Mouse (Mus musculus) embryonic facial prominence, embryonic 15.5 days (tissue): ENCODE measurements around the gene Inpp5a. TPM values are rescaled to one million over a fixed set of nuclear protein-coding genes. Genes with fewer than 3 reads are reported as not detected.

Experiments used
- ATAC-seq: fragments of 200-750 bp; cut with Nextera tagmentation; 2 replicates; pipeline ENCODE4 v1.8.0; 2017; ENCODE audit warnings: low read depth, moderate TSS enrichment; ENCODE audit not compliant: insufficient number of reproducible peaks, low FRiP score, low TSS enrichment
- H3K27ac ChIP-seq: fragments of 300-500 bp; sonication (generic); replicated peaks from 2 replicates; pipeline ENCODE4 v1.5.1; 2015; ENCODE audit warnings: mild to moderate bottlenecking, inconsistent platforms
- H3K27me3 ChIP-seq: fragments of 300-500 bp; sonication (generic); 2 replicates; pipeline ENCODE4 v1.6.1; 2015; ENCODE audit warnings: inconsistent platforms
- H3K36me3 ChIP-seq: fragments of 300-500 bp; sonication (generic); 2 replicates; pipeline ENCODE4 v1.6.1; 2015; ENCODE audit warnings: mild to moderate bottlenecking, inconsistent platforms
- H3K4me1 ChIP-seq: fragments of 300-500 bp; sonication (generic); 2 replicates; pipeline ENCODE4 v1.6.1; 2015; ENCODE audit warnings: inconsistent platforms
- H3K4me2 ChIP-seq: fragments of 300-500 bp; sonication (generic); replicated peaks from 2 replicates; pipeline ENCODE4 v1.6.1; 2015; ENCODE audit warnings: mild to moderate bottlenecking, inconsistent platforms
- H3K4me3 ChIP-seq: fragments of 300-500 bp; sonication (generic); replicated peaks from 2 replicates; pipeline ENCODE4 v1.5.1; 2015; ENCODE audit warnings: mild to moderate bottlenecking, inconsistent platforms
- H3K9ac ChIP-seq: fragments of 300-500 bp; sonication (generic); 2 replicates; pipeline ENCODE4 v1.6.1; 2015; ENCODE audit warnings: inconsistent platforms
- H3K9me3 ChIP-seq: fragments of 300-500 bp; sonication (generic); replicated peaks from 2 replicates; pipeline ENCODE4 v1.6.1; 2016; ENCODE audit warnings: inconsistent platforms
- WGBS: fragments of 180-500 bp; shearing (Covaris S2); methylation state at CpG from one replicate; pipeline ENCODE4 v1.1.7; 2015; 5-methylcytosine and 5-hydroxymethylcytosine counted together
- polyA plus RNA-seq: library from polyadenylated mRNA; unstranded; fragments of >200 nt; fragmentation: Nextera tagmentation; extraction: Ambion mirVana; gene quantifications from 2 replicates; pipeline ENCODE4 v1.2.1, GENCODE M21; 2015

The Inpp5a gene
- polyA plus RNA-seq, 1 experiment from 2014 or later = 30.5 TPM

GRCm38 (mm10) chr7:139377381-139377780 lies 11.5 kb upstream of the Inpp5a start:
- no peaks in the 10 kb centered on the region for H3K4me1 ChIP-seq
- H3K9ac ChIP-seq = no peak overlapping the region
- no peak overlapping the region for H3K4me3 ChIP-seq
- no peaks in the 10 kb centered on the region for H3K9me3 ChIP-seq
- H3K36me3 ChIP-seq = no peaks in the 10 kb centered on the region
- ATAC-seq = no peak
- H3K27ac ChIP-seq = no peak overlapping the region
- WGBS = 72% methylated on average over 7 of the region's 7 CpGs
- H3K4me2 ChIP-seq = no peak overlapping the region
- no peaks in the 10 kb centered on the region for H3K27me3 ChIP-seq

- H3K4me2 ChIP-seq = no peak overlapping the region
- H3K4me1 ChIP-seq = no peaks in the 10 kb centered on the region
- no peak overlapping the region for H3K4me3 ChIP-seq
- H3K9me3 ChIP-seq = no peaks in the 10 kb centered on the region
- H3K36me3 ChIP-seq = no peaks in the 10 kb centered on the region
- H3K27me3 ChIP-seq = no peaks in the 10 kb centered on the region
- H3K9ac ChIP-seq = no peak overlapping the region
- H3K27ac ChIP-seq = no peak overlapping the region
- no peak for ATAC-seq
- WGBS = 85% methylated on average over 3 of the region's 3 CpGs
Measured at GRCm38 (mm10) chr7:139378355-139378754, 10.6 kb upstream of the Inpp5a start.

GRCm38 (mm10) chr7:139379745-139380144 lies 9.2 kb upstream of the Inpp5a start:
- Histone ChIP-seq H3K9me3 (no peaks in the 10 kb centered on the region), H3K9ac (no peak overlapping the region), H3K4me2 (no peak overlapping the region), H3K4me3 (no peak overlapping the region), H3K27ac (no peak overlapping the region), H3K36me3 (no peaks in the 10 kb centered on the region), H3K4me1 (no peaks in the 10 kb centered on the region), H3K27me3 (no peaks in the 10 kb centered on the region)
- no peak for ATAC-seq
- 61% methylated on average over 2 of the region's 2 CpGs for WGBS

- H3K4me1 ChIP-seq = no peaks in the 10 kb centered on the region
- H3K27ac ChIP-seq = no peak overlapping the region
- no peak overlapping the region for H3K4me2 ChIP-seq
- no peaks in the 10 kb centered on the region for H3K27me3 ChIP-seq
- no peak for ATAC-seq
- no peaks in the 10 kb centered on the region for H3K36me3 ChIP-seq
- H3K4me3 ChIP-seq = no peak overlapping the region
- WGBS = 64% methylated on average over 4 of the region's 4 CpGs
- no peak overlapping the region for H3K9ac ChIP-seq
- H3K9me3 ChIP-seq = no peaks in the 10 kb centered on the region
Measured at GRCm38 (mm10) chr7:139380225-139380624, 8.7 kb upstream of the Inpp5a start.

- H3K9ac ChIP-seq = no peak overlapping the region
- no peaks in the 10 kb centered on the region for H3K27me3 ChIP-seq
- H3K36me3 ChIP-seq = no peaks in the 10 kb centered on the region
- no peak for ATAC-seq
- H3K27ac ChIP-seq = no peak overlapping the region
- no peak overlapping the region for H3K4me2 ChIP-seq
- no peaks in the 10 kb centered on the region for H3K9me3 ChIP-seq
- H3K4me3 ChIP-seq = no peak overlapping the region
- 87% methylated on average over 2 of the region's 2 CpGs for WGBS
- H3K4me1 ChIP-seq = 0 out of 2 replicates have a peak, but pooled peaks cover 5% of the 10 kb centered on the region
Measured at GRCm38 (mm10) chr7:139381877-139382276, 7.0 kb upstream of the Inpp5a start.

- Histone ChIP-seq H3K9me3 (no peaks in the 10 kb centered on the region), H3K4me2 (no peak overlapping the region), H3K9ac (no peak overlapping the region), H3K4me1 (peaks cover 8% of the 10 kb centered on the region), H3K36me3 (no peaks in the 10 kb centered on the region), H3K27me3 (no peaks in the 10 kb centered on the region), H3K4me3 (no peak overlapping the region), H3K27ac (no peak overlapping the region)
- no peak for ATAC-seq
- 72% methylated on average over 2 of the region's 2 CpGs for WGBS
Measured at GRCm38 (mm10) chr7:139382796-139383195, 6.1 kb upstream of the Inpp5a start.

GRCm38 (mm10) chr7:139384500-139384899 lies 4.4 kb upstream of the Inpp5a start:
- Histone ChIP-seq H3K27me3 (no peaks in the 10 kb centered on the region), H3K27ac (no peak overlapping the region), H3K4me3 (no peak overlapping the region), H3K4me2 (no peak overlapping the region), H3K36me3 (no peaks in the 10 kb centered on the region), H3K9ac (no peak overlapping the region), H3K4me1 (peaks cover 14% of the 10 kb centered on the region), H3K9me3 (no peaks in the 10 kb centered on the region)
- no peak for ATAC-seq
- WGBS = 79% methylated on average over 1 of the region's 1 CpGs

GRCm38 (mm10) chr7:139384916-139385530 lies 3.9 kb upstream of the Inpp5a start:
- no peaks in the 10 kb centered on the region for H3K9me3 ChIP-seq
- H3K4me1 ChIP-seq = peaks cover 19% of the 10 kb centered on the region
- no peak overlapping the region for H3K4me2 ChIP-seq
- H3K4me3 ChIP-seq = no peak overlapping the region
- no peak overlapping the region for H3K27ac ChIP-seq
- H3K27me3 ChIP-seq = no peaks in the 10 kb centered on the region
- 74% methylated on average over 2 of the region's 2 CpGs for WGBS
- H3K36me3 ChIP-seq = no peaks in the 10 kb centered on the region
- no peak overlapping the region for H3K9ac ChIP-seq
- no peak for ATAC-seq

- Histone ChIP-seq H3K9ac (no peak overlapping the region), H3K27me3 (no peaks in the 10 kb centered on the region), H3K9me3 (no peaks in the 10 kb centered on the region), H3K4me2 (no peak overlapping the region), H3K27ac (no peak overlapping the region), H3K36me3 (no peaks in the 10 kb centered on the region), H3K4me1 (peaks cover 38% of the 10 kb centered on the region), H3K4me3 (no peak overlapping the region)
- 87% methylated on average over 9 of the region's 9 CpGs for WGBS
- no peak for ATAC-seq
Measured at GRCm38 (mm10) chr7:139386933-139387690, 1.8 kb upstream of the Inpp5a start.

- Histone ChIP-seq H3K4me2 (peak overlapping the region; percentile 44), H3K27ac (peak overlapping the region; percentile 89), H3K9me3 (no peaks in the 10 kb centered on the region), H3K4me1 (peaks cover 48% of the 10 kb centered on the region), H3K4me3 (peak overlapping the region; percentile 90), H3K27me3 (no peaks in the 10 kb centered on the region), H3K36me3 (no peaks in the 10 kb centered on the region), H3K9ac (peak overlapping the region; percentile 58)
- no peak; the same call in 1 of the 2 replicates for ATAC-seq
- WGBS = 15% methylated on average over 16 of the region's 16 CpGs
Measured at GRCm38 (mm10) chr7:139387921-139388669, 814 bp upstream of the Inpp5a start.

- Histone ChIP-seq H3K9me3 (no peaks in the 10 kb centered on the region), H3K27me3 (no peaks in the 10 kb centered on the region), H3K4me1 (peaks cover 50% of the 10 kb centered on the region), H3K4me3 (peak overlapping the region; percentile 90), H3K9ac (peak overlapping the region; percentile 90), H3K27ac (peak overlapping the region; percentile 83), H3K36me3 (no peaks in the 10 kb centered on the region), H3K4me2 (peak overlapping the region; percentile 74)
- peak; percentile 30; the same call in 1 of the 2 replicates for ATAC-seq
- WGBS = 1% methylated on average over 49 of the region's 53 CpGs
Measured at GRCm38 (mm10) chr7:139389213-139389761, 378 bp downstream of the Inpp5a start.
